ENCODE assay signal across 8 mouse cellular contexts in genomic region chr8:70302358-70302890, GRCm38 (mm10). TPM values are rescaled to one million over a fixed set of nuclear protein-coding genes. Genes with fewer than 3 reads are reported as not detected.
DNase-seq lines count a peak whose midpoint lies in the region; ATAC-seq lines count a peak whose summit lies in the region.

Gene Ddx49 (minus strand): TSS chr8:70302489.
Gene Cope (plus strand): TSS chr8:70302518.

- no peaks in the 10 kb centered on the region for H3K9me3 ChIP-seq in heart, embryonic 13.5 days
- H3K9me3 ChIP-seq in liver, embryonic 12.5 days (replicated peaks) = no peaks in the 10 kb centered on the region
- H3K9me3 ChIP-seq in stomach, embryonic 15.5 days = no peaks in the 10 kb centered on the region

- peak within 1 kb of the TSS; percentile 93 for H3K27ac ChIP-seq in brown adipose tissue, adult 24 weeks (replicated peaks; ENCODE audit: low read depth, low read length)
- H3K27ac ChIP-seq in heart, embryonic 13.5 days (replicated peaks) = peak within 1 kb of the TSS; percentile 68
- H3K27ac ChIP-seq in liver, embryonic 12.5 days = peak within 1 kb of the TSS; percentile 72
- peak within 1 kb of the TSS; percentile 63; the same call in 1 of the 2 replicates for H3K27ac ChIP-seq in stomach, embryonic 15.5 days

- H3K4me1 ChIP-seq in brown adipose tissue, adult 24 weeks (ENCODE audit: control insufficient read depth, insufficient read depth, insufficient read length, low read length) = peaks cover 9% of the 10 kb centered on the region
- H3K4me1 ChIP-seq in heart, embryonic 13.5 days = peaks cover 26% of the 10 kb centered on the region
- H3K4me1 ChIP-seq in liver, embryonic 12.5 days = peaks cover 38% of the 10 kb centered on the region
- H3K4me1 ChIP-seq in stomach, embryonic 15.5 days = peaks cover 16% of the 10 kb centered on the region

- DNase-seq in CD4-positive, CD25-positive, alpha-beta regulatory T cell, adult 2 months (ENCODE audit: low read depth, low spot score) = peak; percentile 95
- peak; percentile 30 for DNase-seq in fat pad, adult 2 months (ENCODE audit: extremely low read depth, low read depth, low spot score)
- peak; percentile 97 for DNase-seq in kidney, postnatal 10 days
- DNase-seq in natural killer cell, adult 2 months (ENCODE audit: low spot score in 2 of 2) = peak; percentile 89 to 91

- H3K4me3 ChIP-seq in brown adipose tissue, adult 24 weeks (ENCODE audit: insufficient read depth, low read depth, low read length) = peak within 1 kb of the TSS; percentile 86
- peak within 1 kb of the TSS; percentile 90 for H3K4me3 ChIP-seq in heart, embryonic 13.5 days
- peak within 1 kb of the TSS; percentile 79 for H3K4me3 ChIP-seq in liver, embryonic 12.5 days
- H3K4me3 ChIP-seq in stomach, embryonic 15.5 days (replicated peaks) = peak within 1 kb of the TSS; percentile 82

- H3K9ac ChIP-seq in heart, embryonic 13.5 days = peak within 1 kb of the TSS; percentile 93
- peak within 1 kb of the TSS; percentile 80 for H3K9ac ChIP-seq in liver, embryonic 12.5 days
- H3K9ac ChIP-seq in stomach, embryonic 15.5 days = peak within 1 kb of the TSS; percentile 87

- no peaks in the 10 kb centered on the region for H3K27me3 ChIP-seq in heart, embryonic 13.5 days (replicated peaks)
- H3K27me3 ChIP-seq in liver, embryonic 12.5 days (replicated peaks) = no peaks in the 10 kb centered on the region
- H3K27me3 ChIP-seq in stomach, embryonic 15.5 days (replicated peaks) = no peaks in the 10 kb centered on the region

- peaks cover 61% of the 10 kb centered on the region for H3K36me3 ChIP-seq in heart, embryonic 13.5 days
- peaks cover 65% of the 10 kb centered on the region for H3K36me3 ChIP-seq in liver, embryonic 12.5 days
- peaks cover 33% of the 10 kb centered on the region for H3K36me3 ChIP-seq in stomach, embryonic 15.5 days

- peak; percentile 78 for ATAC-seq in heart, embryonic 13.5 days (ENCODE audit: extremely low read depth, insufficient number of reproducible peaks, low FRiP score, low TSS enrichment)
- peak; percentile 89 for ATAC-seq in liver, embryonic 12.5 days
- ATAC-seq in stomach, embryonic 15.5 days (ENCODE audit: insufficient read depth, low FRiP score, low read depth) = peak; percentile 91

- WGBS in heart, embryonic 13.5 days = under 1% methylated on average over 40 of the region's 40 CpGs
- under 1% methylated on average over 40 of the region's 40 CpGs for WGBS in liver, embryonic 12.5 days (ENCODE audit: insufficient replicate concordance)
- WGBS in stomach, embryonic 15.5 days = under 1% methylated on average over 40 of the region's 40 CpGs

- peak within 1 kb of the TSS; percentile 82 for H3K4me2 ChIP-seq in heart, embryonic 13.5 days
- H3K4me2 ChIP-seq in liver, embryonic 12.5 days = peak within 1 kb of the TSS; percentile 87
- peak within 1 kb of the TSS; percentile 86 for H3K4me2 ChIP-seq in stomach, embryonic 15.5 days

RNA-seq across cellular contexts. Expression of gene Ddx49, which starts in this region (rescaled TPM):
- polyA plus RNA-seq in brown adipose tissue, adult 24 weeks (2012; ENCODE audit: insufficient read depth, insufficient read length, missing spikeins) = 14.1 and 18.1 TPM in 2 replicates
- 32.6 and 34.1 TPM in 2 replicates for polyA plus RNA-seq in heart, embryonic 13.5 days (2015; fragmentation: Nextera tagmentation; extraction: Ambion mirVana)
- polyA plus RNA-seq in liver, embryonic 12.5 days (2016; fragmentation: Nextera tagmentation; extraction: Ambion mirVana) = 37.0 and 40.0 TPM in 2 replicates
- polyA plus RNA-seq in stomach, embryonic 15.5 days (2015; fragmentation: Nextera tagmentation; extraction: Ambion mirVana) = 46.3 and 49.8 TPM in 2 replicates

RNA-seq across cellular contexts. Expression of gene Cope, which starts in this region (rescaled TPM):
- 158 and 198 TPM in 2 replicates for polyA plus RNA-seq in brown adipose tissue, adult 24 weeks (2012; ENCODE audit: insufficient read depth, insufficient read length, missing spikeins)
- polyA plus RNA-seq in heart, embryonic 13.5 days (2015; fragmentation: Nextera tagmentation; extraction: Ambion mirVana) = 294 and 344 TPM in 2 replicates
- 205 and 212 TPM in 2 replicates for polyA plus RNA-seq in liver, embryonic 12.5 days (2016; fragmentation: Nextera tagmentation; extraction: Ambion mirVana)
- 379 and 398 TPM in 2 replicates for polyA plus RNA-seq in stomach, embryonic 15.5 days (2015; fragmentation: Nextera tagmentation; extraction: Ambion mirVana)

Comparison
In these comparisons a context has a peak if more than half of its experiments do, and no peak if none do; other contexts are left out.
1. Peak in every context shown above with its lines: DNase-seq, ATAC-seq, H3K4me3 ChIP-seq and H3K27ac ChIP-seq.
2. DNase-seq: peak in every context shown above with its lines; median percentile 97 in kidney, postnatal 10 days; 95 in CD4-positive, CD25-positive, alpha-beta regulatory T cell, adult 2 months; 90 in natural killer cell, adult 2 months; 30 in fat pad, adult 2 months.